Mouse (Mus musculus): ENCODE measurements at regions not wholly inside any gene's neighbourhood (a gene's known extent, or its start where the extent isn't known, plus 50 kb on each side); places are given as distances from the start of the nearest gene placed in this dataset.

- TF ChIP-seq CHD2 (IDR thresholded peaks at IDR 0.05; ENCODE audit: low read depth, low read length) (no peak), HCFC1 (IDR thresholded peaks at IDR 0.05; ENCODE audit: borderline replicate concordance, insufficient read depth, low read length) (no peak)
These were observed 974.4 kb downstream of the Epha4 start for GRCm38 (mm10) chr1:76540529-76540928.

Measured in ES-E14 (cell line).